Mouse (Mus musculus) midbrain, postnatal 0 days (tissue): ENCODE measurements around the gene Kat14. TPM values are rescaled to one million over a fixed set of nuclear protein-coding genes. Genes with fewer than 3 reads are reported as not detected.

ENCODE experiments used
- ATAC-seq: fragments of 200-750 bp; cut with Nextera tagmentation; 2 replicates; pipeline ENCODE4 v1.8.0; 2017; ENCODE audit warnings: moderate number of reproducible peaks, mild to moderate bottlenecking, moderate TSS enrichment, moderate library complexity; ENCODE audit not compliant: low FRiP score
- DNase-seq: peaks from one replicate; pipeline ENCODE4 v3.0.0-alpha.2; 2015; ENCODE audit warnings: low spot score
- H3K27ac ChIP-seq: fragments of 300-500 bp; sonication (generic); 2 replicates; pipeline ENCODE4 v1.5.1; 2014; ENCODE audit warnings: low read depth, mild to moderate bottlenecking, low read length, mixed read lengths
- H3K27me3 ChIP-seq: fragments of 300-500 bp; sonication (generic); 2 replicates; pipeline ENCODE4 v1.6.1; 2014; ENCODE audit warnings: low read length, control low read depth, mixed read lengths; ENCODE audit not compliant: insufficient read depth
- H3K36me3 ChIP-seq: fragments of 300-500 bp; sonication (generic); 2 replicates; pipeline ENCODE4 v1.6.1; 2014; ENCODE audit warnings: low read length, control low read depth, mixed read lengths; ENCODE audit not compliant: insufficient read depth
- H3K4me1 ChIP-seq: fragments of 300-500 bp; sonication (generic); 2 replicates; pipeline ENCODE4 v1.6.1; 2014; ENCODE audit warnings: mild to moderate bottlenecking, control low read depth, antibody characterized with exemption, low read length, mixed read lengths; ENCODE audit not compliant: insufficient read depth
- H3K4me2 ChIP-seq: fragments of 300-500 bp; sonication (generic); 2 replicates; pipeline ENCODE4 v1.6.1; 2014; ENCODE audit warnings: low read depth, mild to moderate bottlenecking, low read length, mixed read lengths; ENCODE audit not compliant: poor library complexity, severe bottlenecking
- H3K4me3 ChIP-seq: fragments of 300-500 bp; sonication (generic); 2 replicates; pipeline ENCODE4 v1.5.1; 2014; ENCODE audit warnings: low read depth, mild to moderate bottlenecking, low read length, moderate library complexity
- H3K9ac ChIP-seq: fragments of 300-500 bp; sonication (generic); replicated peaks from 2 replicates; pipeline ENCODE4 v1.6.1; 2014; ENCODE audit warnings: mild to moderate bottlenecking, low read length, moderate library complexity, mixed read lengths; ENCODE audit not compliant: poor library complexity, severe bottlenecking
- H3K9me3 ChIP-seq: fragments of 300-500 bp; sonication (generic); 2 replicates; pipeline ENCODE4 v1.6.1; 2016; ENCODE audit warnings: low read length, control low read depth
- CTCF ChIP-seq: IDR thresholded peaks from 2 replicates; pipeline ENCODE4 v1.5.1; 2016; ENCODE audit warnings: antibody characterized with exemption, mild to moderate bottlenecking
- WGBS: fragments of 180-500 bp; shearing (Covaris S2); extraction: QIAGEN DNeasy Blood & Tissue Kit; methylation state at CpG from one replicate; pipeline ENCODE4 v1.1.7; 2014; 5-methylcytosine and 5-hydroxymethylcytosine counted together
- polyA plus RNA-seq: library from polyadenylated mRNA; unstranded; fragments of >200 nt; fragmentation: Nextera tagmentation; extraction: Ambion mirVana; gene quantifications from 2 replicates; pipeline ENCODE4 v1.2.1, GENCODE M21; 2015
- total RNA-seq: library from RNA; depleted of rRNA; stranded (reverse); fragments of >200 nt; gene quantifications from 2 replicates; pipeline ENCODE4 v1.2.3, GENCODE M21; 2014

Kat14 gene
- total and polyA plus RNA-seq, 2 experiments from 2014 or later = 19.2 to 37.7 TPM

GRCm38 (mm10) chr2:144343158-144343557 lies 25.6 kb upstream of the Kat14 start:
- Histone ChIP-seq H3K4me2 (no peak overlapping the region), H3K4me1 (no peaks in the 10 kb centered on the region), H3K27ac (no peak overlapping the region), H3K4me3 (no peak overlapping the region), H3K36me3 (no peaks in the 10 kb centered on the region), H3K9ac (no peak overlapping the region), H3K9me3 (no peaks in the 10 kb centered on the region), H3K27me3 (no peaks in the 10 kb centered on the region)
- WGBS = 87% methylated on average over 4 of the region's 4 CpGs
- ATAC-seq (no peak), DNase-seq (no peak)
- no peak for TF ChIP-seq CTCF

- H3K36me3 ChIP-seq = no peaks in the 10 kb centered on the region
- 68% methylated on average over 3 of the region's 3 CpGs for WGBS
- H3K27ac ChIP-seq = no peak overlapping the region
- H3K9me3 ChIP-seq = no peaks in the 10 kb centered on the region
- DNase-seq (no peak), ATAC-seq (no peak)
- no peaks in the 10 kb centered on the region for H3K4me1 ChIP-seq
- no peak overlapping the region for H3K9ac ChIP-seq
- TF ChIP-seq CTCF = no peak
- H3K27me3 ChIP-seq = no peaks in the 10 kb centered on the region
- H3K4me3 ChIP-seq = no peak overlapping the region
- no peak overlapping the region for H3K4me2 ChIP-seq
Observed at GRCm38 (mm10) chr2:144348525-144348924, 20.3 kb upstream of the Kat14 start.

GRCm38 (mm10) chr2:144352843-144353242 lies 15.9 kb upstream of the Kat14 start:
- H3K4me1 ChIP-seq = no peaks in the 10 kb centered on the region
- H3K27me3 ChIP-seq = no peaks in the 10 kb centered on the region
- H3K36me3 ChIP-seq = no peaks in the 10 kb centered on the region
- H3K27ac ChIP-seq = no peak overlapping the region
- no peak overlapping the region for H3K9ac ChIP-seq
- ATAC-seq (no peak), DNase-seq (no peak)
- no peak for TF ChIP-seq CTCF
- no peak overlapping the region for H3K4me2 ChIP-seq
- no peak overlapping the region for H3K4me3 ChIP-seq
- no peaks in the 10 kb centered on the region for H3K9me3 ChIP-seq
- WGBS = 93% methylated on average over 11 of the region's 11 CpGs

GRCm38 (mm10) chr2:144369020-144369421 lies 238 bp downstream of the Kat14 start:
- H3K4me2 ChIP-seq = peak overlapping the region; percentile 71
- peak; percentile 86 for ATAC-seq
- peak overlapping the region; percentile 86 for H3K9ac ChIP-seq
- no peak for TF ChIP-seq CTCF
- no peaks in the 10 kb centered on the region for H3K9me3 ChIP-seq
- H3K4me1 ChIP-seq = no peaks in the 10 kb centered on the region
- H3K36me3 ChIP-seq = peaks cover 10% of the 10 kb centered on the region
- peak overlapping the region; percentile 80 for H3K27ac ChIP-seq
- WGBS = under 1% methylated on average over 26 of the region's 43 CpGs
- peak overlapping the region; percentile 94 for H3K4me3 ChIP-seq
- no peak for DNase-seq
- no peaks in the 10 kb centered on the region for H3K27me3 ChIP-seq

- peak; percentile 1 for DNase-seq
- ATAC-seq = peak; percentile 31; the same call in 1 of the 2 replicates
- peak overlapping the region; percentile 94 for H3K4me3 ChIP-seq
- TF ChIP-seq CTCF = no peak
- peak overlapping the region; percentile 86 for H3K9ac ChIP-seq
- 1% methylated on average over 12 of the region's 12 CpGs for WGBS
- H3K4me1 ChIP-seq = no peaks in the 10 kb centered on the region
- H3K27me3 ChIP-seq = no peaks in the 10 kb centered on the region
- no peaks in the 10 kb centered on the region for H3K9me3 ChIP-seq
- peaks cover 15% of the 10 kb centered on the region for H3K36me3 ChIP-seq
- peak overlapping the region; percentile 71 for H3K4me2 ChIP-seq
- H3K27ac ChIP-seq = peak overlapping the region; percentile 80
Observed at GRCm38 (mm10) chr2:144369511-144369910, 728 bp downstream of the Kat14 start.

GRCm38 (mm10) chr2:144371566-144371965 lies 2.8 kb downstream of the Kat14 start:
- H3K4me1 ChIP-seq = no peaks in the 10 kb centered on the region
- H3K4me3 ChIP-seq = no peak overlapping the region
- 91% methylated on average over 4 of the region's 4 CpGs for WGBS
- H3K36me3 ChIP-seq = peaks cover 28% of the 10 kb centered on the region
- H3K9ac ChIP-seq = no peak overlapping the region
- no peak overlapping the region for H3K27ac ChIP-seq
- no peaks in the 10 kb centered on the region for H3K9me3 ChIP-seq
- no peak overlapping the region for H3K4me2 ChIP-seq
- no peak for TF ChIP-seq CTCF
- no peak for DNase-seq
- H3K27me3 ChIP-seq = no peaks in the 10 kb centered on the region
- ATAC-seq = no peak
